Mouse (Mus musculus): ENCODE data around the gene Rtf2.

GRCm38 (mm10) chr2:172472318-172472717 is 32.0 kb downstream of the Rtf2 start, which contains the start of gene Fam209:
- TF ChIP-seq GATA1 (IDR thresholded peaks at IDR 0.05; ENCODE audit: borderline replicate concordance, low read length): no peak
- no peak for TF ChIP-seq FLI1 (IDR thresholded peaks at IDR 0.05; ENCODE audit: low read length)

Measured in megakaryocyte, embryonic 14.5 days (primary cell).